Mouse (Mus musculus): ENCODE data around the gene Fgfr2. TPM values are rescaled to one million over a fixed set of nuclear protein-coding genes. Genes with fewer than 3 reads are reported as not detected.

Fgfr2 gene
- polyA plus RNA-seq, 1 experiment from 2014 or later, result 17.2 TPM

GRCm38 (mm10) chr7:132596557-132597250, 526.4 kb downstream of the Fgfr2 start:
- WGBS, result 10% methylated on average over 26 of the region's 26 CpGs
- Histone ChIP-seq H3K4me1 (replicated peaks) (peaks cover 31% of the 10 kb centered on the region), H3K4me3 (peak overlapping the region; percentile 58), H3K9me3 (replicated peaks) (no peaks in the 10 kb centered on the region), H3K4me2 (peak overlapping the region; percentile 93), H3K27ac (no peak overlapping the region), H3K36me3 (no peaks in the 10 kb centered on the region), H3K27me3 (peaks cover 73% of the 10 kb centered on the region), H3K9ac (peak overlapping the region; percentile 56; the same call in 1 of the 2 replicates)
- no peak for ATAC-seq (replicated peaks; ENCODE audit: insufficient number of reproducible peaks, insufficient read depth, low FRiP score, low read depth)

DNA sequence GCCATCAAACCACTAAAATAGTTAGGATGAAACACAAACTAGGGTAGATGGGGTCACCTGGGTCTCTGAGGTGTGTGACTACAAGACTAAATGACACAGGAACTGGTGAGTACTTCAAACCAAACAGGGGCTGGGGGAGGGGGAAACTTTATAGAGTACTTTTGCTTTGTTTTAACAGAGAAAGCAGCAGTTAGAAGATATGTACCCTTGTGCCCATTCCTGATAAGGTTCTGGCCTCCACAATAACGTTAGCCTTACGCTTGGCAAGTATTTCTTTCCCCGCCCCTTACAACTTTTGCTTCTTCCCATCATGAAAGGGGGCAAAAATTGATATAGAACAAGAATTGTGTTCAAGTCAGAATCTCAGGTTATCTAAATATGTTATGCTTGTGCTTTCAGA, 527.4 kb downstream of the Fgfr2 start:
- H3K9ac ChIP-seq, result no peak overlapping the region
- H3K4me2 ChIP-seq, result no peak overlapping the region
- peaks cover 31% of the 10 kb centered on the region for H3K4me1 ChIP-seq (replicated peaks)
- 77% methylated on average over 3 of the region's 3 CpGs for WGBS
- no peak overlapping the region for H3K27ac ChIP-seq
- peaks cover 64% of the 10 kb centered on the region for H3K27me3 ChIP-seq
- H3K9me3 ChIP-seq (replicated peaks), result no peaks in the 10 kb centered on the region
- H3K36me3 ChIP-seq, result no peaks in the 10 kb centered on the region
- H3K4me3 ChIP-seq, result no peak overlapping the region
- no peak for ATAC-seq (replicated peaks; ENCODE audit: insufficient number of reproducible peaks, insufficient read depth, low FRiP score, low read depth)

DNA sequence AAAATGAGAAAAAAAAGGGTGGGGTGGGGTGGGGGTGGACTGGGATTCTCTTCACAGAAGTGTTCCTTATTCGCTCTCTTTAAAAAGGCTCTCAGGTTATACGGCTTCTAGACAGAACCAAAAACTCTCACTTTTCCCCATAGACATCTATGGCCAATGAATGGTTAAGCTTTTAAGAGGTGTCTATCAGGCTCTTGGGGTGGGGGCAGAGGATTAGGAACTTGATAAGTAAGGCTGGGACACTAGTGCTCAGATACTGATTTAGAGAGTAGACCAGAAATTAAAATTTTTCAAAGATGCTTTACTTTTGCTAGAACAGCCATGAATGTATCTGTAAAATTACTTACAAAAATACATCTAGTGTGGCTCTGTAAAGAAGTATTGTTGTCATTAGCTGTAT, 528.8 kb downstream of the Fgfr2 start:
- Histone ChIP-seq H3K4me3 (no peak overlapping the region), H3K4me1 (replicated peaks) (peaks cover 24% of the 10 kb centered on the region), H3K36me3 (no peaks in the 10 kb centered on the region), H3K9me3 (replicated peaks) (no peaks in the 10 kb centered on the region), H3K27me3 (peaks cover 49% of the 10 kb centered on the region), H3K4me2 (no peak overlapping the region), H3K27ac (no peak overlapping the region), H3K9ac (no peak overlapping the region)
- no peak for ATAC-seq (replicated peaks; ENCODE audit: insufficient number of reproducible peaks, insufficient read depth, low FRiP score, low read depth)
- WGBS, result 82% methylated on average over 2 of the region's 2 CpGs

GRCm38 (mm10) chr7:132593762-132594161, 529.4 kb downstream of the Fgfr2 start:
- Histone ChIP-seq H3K9ac (no peak overlapping the region), H3K4me3 (no peak overlapping the region), H3K27me3 (peaks cover 43% of the 10 kb centered on the region), H3K4me1 (replicated peaks) (peaks cover 21% of the 10 kb centered on the region), H3K36me3 (no peaks in the 10 kb centered on the region), H3K9me3 (replicated peaks) (no peaks in the 10 kb centered on the region), H3K27ac (no peak overlapping the region), H3K4me2 (no peak overlapping the region)
- WGBS, result 74% methylated on average over 2 of the region's 2 CpGs
- no peak for ATAC-seq (replicated peaks; ENCODE audit: insufficient number of reproducible peaks, insufficient read depth, low FRiP score, low read depth)

GRCm38 (mm10) chr7:132589610-132590009, 533.5 kb downstream of the Fgfr2 start:
- H3K4me2 ChIP-seq, result no peak overlapping the region
- no peaks in the 10 kb centered on the region for H3K36me3 ChIP-seq
- peaks cover 4% of the 10 kb centered on the region for H3K4me1 ChIP-seq (replicated peaks)
- no peak overlapping the region for H3K9ac ChIP-seq
- no peak overlapping the region for H3K4me3 ChIP-seq
- no peak for ATAC-seq (replicated peaks; ENCODE audit: insufficient number of reproducible peaks, insufficient read depth, low FRiP score, low read depth)
- no peaks in the 10 kb centered on the region for H3K9me3 ChIP-seq (replicated peaks)
- H3K27me3 ChIP-seq, result 0 out of 2 replicates have a peak, but pooled peaks cover 5% of the 10 kb centered on the region
- H3K27ac ChIP-seq, result no peak overlapping the region
- 54% methylated on average over 5 of the region's 5 CpGs for WGBS

DNA sequence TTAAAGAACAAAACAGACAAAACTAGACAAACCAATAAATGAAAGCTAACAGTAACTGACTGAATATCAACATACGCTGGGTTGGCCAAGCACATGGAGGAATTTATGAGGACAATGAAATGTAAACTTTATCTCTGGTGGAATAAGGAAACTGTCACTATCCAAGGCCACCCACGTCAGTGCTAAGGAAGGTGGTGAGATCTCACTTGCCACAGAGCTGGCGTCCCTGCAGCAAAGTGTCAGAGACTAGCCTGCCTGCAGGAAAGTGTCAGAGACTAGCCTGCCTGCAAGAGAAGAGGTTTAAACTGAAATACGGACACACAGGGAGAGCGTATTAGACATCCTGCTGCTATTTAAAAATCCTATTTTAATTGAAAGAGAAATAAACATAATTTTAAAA, 536.0 kb downstream of the Fgfr2 start:
- 52% methylated on average over 5 of the region's 5 CpGs for WGBS
- no peak for ATAC-seq (replicated peaks; ENCODE audit: insufficient number of reproducible peaks, insufficient read depth, low FRiP score, low read depth)
- no peak overlapping the region for H3K4me2 ChIP-seq

GRCm38 (mm10) chr7:132585695-132586491, 537.3 kb downstream of the Fgfr2 start:
- Histone ChIP-seq H3K27me3 (0 out of 2 replicates have a peak, but pooled peaks cover 2% of the 10 kb centered on the region), H3K4me2 (no peak overlapping the region), H3K4me3 (no peak overlapping the region), H3K27ac (no peak overlapping the region), H3K36me3 (no peaks in the 10 kb centered on the region), H3K9ac (no peak overlapping the region), H3K4me1 (replicated peaks) (peaks cover 4% of the 10 kb centered on the region), H3K9me3 (replicated peaks) (no peaks in the 10 kb centered on the region)
- no peak for ATAC-seq (replicated peaks; ENCODE audit: insufficient number of reproducible peaks, insufficient read depth, low FRiP score, low read depth)
- 32% methylated on average over 3 of the region's 3 CpGs for WGBS

More for the DNA sequence above, 536.0 kb downstream of the Fgfr2 start:
- Histone ChIP-seq H3K27me3 (no peaks in the 10 kb centered on the region), H3K36me3 (no peaks in the 10 kb centered on the region), H3K9ac (no peak overlapping the region), H3K9me3 (replicated peaks) (no peaks in the 10 kb centered on the region), H3K27ac (no peak overlapping the region), H3K4me3 (no peak overlapping the region), H3K4me1 (replicated peaks) (peaks cover 4% of the 10 kb centered on the region)

DNA sequence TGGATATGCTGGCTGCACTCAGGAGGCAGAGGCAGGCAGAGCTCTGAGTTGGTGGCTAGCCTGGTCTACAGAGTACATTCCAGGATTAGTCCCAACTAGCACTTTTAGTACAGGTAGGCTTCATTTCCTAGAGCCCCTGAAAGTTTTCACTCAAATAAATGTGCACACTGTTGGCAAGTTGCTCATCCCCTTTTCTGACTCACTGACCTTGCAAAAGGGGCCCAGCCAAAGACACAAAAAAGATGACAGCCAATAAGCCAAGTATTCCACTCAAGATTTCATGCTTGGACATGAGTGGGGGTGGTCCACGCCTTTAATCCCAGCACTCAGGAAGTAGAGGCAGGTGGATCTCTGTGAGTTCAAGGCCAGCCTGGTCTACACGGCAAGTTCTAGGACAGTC, 541.7 kb downstream of the Fgfr2 start:
- Histone ChIP-seq H3K36me3 (no peaks in the 10 kb centered on the region), H3K4me3 (no peak overlapping the region), H3K9me3 (replicated peaks) (no peaks in the 10 kb centered on the region), H3K27ac (no peak overlapping the region), H3K4me2 (no peak overlapping the region), H3K27me3 (0 out of 2 replicates have a peak, but pooled peaks cover 5% of the 10 kb centered on the region), H3K4me1 (replicated peaks) (peaks cover 7% of the 10 kb centered on the region), H3K9ac (no peak overlapping the region)
- ATAC-seq (replicated peaks; ENCODE audit: insufficient number of reproducible peaks, insufficient read depth, low FRiP score, low read depth), result no peak
- 84% methylated on average over 2 of the region's 2 CpGs for WGBS

DNA sequence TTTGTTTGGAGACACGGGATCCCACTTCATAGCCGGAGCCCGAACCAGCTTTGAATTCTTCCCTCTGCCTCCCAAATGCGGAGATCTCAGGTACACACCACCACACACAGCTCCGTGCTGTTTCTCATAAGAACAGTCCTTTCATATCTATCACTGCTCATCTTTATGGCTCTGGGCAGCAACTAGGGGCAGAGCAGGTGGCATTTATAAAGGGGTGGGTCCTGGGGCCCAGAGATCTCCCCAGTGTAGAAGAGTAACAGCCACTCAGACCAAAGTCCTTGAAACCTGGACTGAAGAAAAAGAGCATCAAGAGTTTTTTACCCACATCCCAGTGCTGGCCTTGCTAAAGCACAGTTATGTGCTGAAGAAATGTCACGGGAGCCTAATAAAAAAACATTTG, 542.6 kb downstream of the Fgfr2 start:
- WGBS, result 64% methylated on average over 6 of the region's 6 CpGs
- no peak overlapping the region for H3K4me3 ChIP-seq
- no peak for ATAC-seq (replicated peaks; ENCODE audit: insufficient number of reproducible peaks, insufficient read depth, low FRiP score, low read depth)
- H3K9ac ChIP-seq, result no peak overlapping the region
- peaks cover 6% of the 10 kb centered on the region for H3K4me1 ChIP-seq (replicated peaks)
- 0 out of 2 replicates have a peak, but pooled peaks cover 5% of the 10 kb centered on the region for H3K27me3 ChIP-seq
- no peaks in the 10 kb centered on the region for H3K36me3 ChIP-seq
- H3K4me2 ChIP-seq, result no peak overlapping the region
- H3K9me3 ChIP-seq (replicated peaks), result no peaks in the 10 kb centered on the region
- H3K27ac ChIP-seq, result no peak overlapping the region

- 0 out of 2 replicates have a peak, but pooled peaks cover 5% of the 10 kb centered on the region for H3K27me3 ChIP-seq
- no peak for ATAC-seq (replicated peaks; ENCODE audit: insufficient number of reproducible peaks, insufficient read depth, low FRiP score, low read depth)
- peak overlapping the region; percentile 81 for H3K4me2 ChIP-seq
- peaks cover 31% of the 10 kb centered on the region for H3K4me1 ChIP-seq (replicated peaks)
- peak overlapping the region; percentile 92 for H3K4me3 ChIP-seq
- H3K9me3 ChIP-seq (replicated peaks), result no peaks in the 10 kb centered on the region
- 49% methylated on average over 4 of the region's 4 CpGs for WGBS
- H3K27ac ChIP-seq, result peak overlapping the region; percentile 99
- no peaks in the 10 kb centered on the region for H3K36me3 ChIP-seq
- H3K9ac ChIP-seq, result peak overlapping the region; percentile 88; the same call in 1 of the 2 replicates
Measured at GRCm38 (mm10) chr7:132576891-132577290, 546.3 kb downstream of the Fgfr2 start.

- WGBS, result under 1% methylated on average over 49 of the region's 49 CpGs
- Histone ChIP-seq H3K4me1 (replicated peaks) (peaks cover 38% of the 10 kb centered on the region), H3K27me3 (0 out of 2 replicates have a peak, but pooled peaks cover 5% of the 10 kb centered on the region)
Measured at GRCm38 (mm10) chr7:132576116-132576650, 547.0 kb downstream of the Fgfr2 start, which contains the start of gene Oat. Gene Oat (minus strand): TSS chr7:132576398.

More at GRCm38 (mm10) chr7:132576116-132576650, 547.0 kb downstream of the Fgfr2 start, which contains the start of gene Oat:
- Histone ChIP-seq H3K27ac (peak within 1 kb of the TSS; percentile 99), H3K4me2 (peak within 1 kb of the TSS; percentile 81), H3K9me3 (replicated peaks) (no peaks in the 10 kb centered on the region), H3K4me3 (peak within 1 kb of the TSS; percentile 92), H3K9ac (peak within 1 kb of the TSS; percentile 88), H3K36me3 (no peaks in the 10 kb centered on the region)
- peak; percentile 98 for ATAC-seq (replicated peaks; ENCODE audit: insufficient number of reproducible peaks, insufficient read depth, low FRiP score, low read depth)
